Mouse (Mus musculus): ENCODE data around the gene Nfkbie.

GRCm38 (mm10) chr17:45542129-45542528, 13.4 kb upstream of the Nfkbie start:
- no peak for TF ChIP-seq PAX5 (IDR thresholded peaks at IDR 0.05; ENCODE audit: low read length)
- no peak for TF ChIP-seq JUN (IDR thresholded peaks at IDR 0.05; ENCODE audit: insufficient read depth, low read depth, low read length)
- no peak for TF ChIP-seq CTCF (conservative IDR thresholded peaks at IDR 0.05 in 1 of 2, IDR thresholded peaks at IDR 0.05 in 1 of 2; ENCODE audit: low read depth in 2 of 2, low read length in 2 of 2)
- no peak for TF ChIP-seq ZMIZ1 (IDR thresholded peaks at IDR 0.05; ENCODE audit: low read depth, low read length)
- no peak for TF ChIP-seq HCFC1 (IDR thresholded peaks at IDR 0.05; ENCODE audit: low read depth, low read length)
- no peak for TF ChIP-seq MEF2A (IDR thresholded peaks at IDR 0.05; ENCODE audit: borderline replicate concordance, low read depth, low read length)
- TF ChIP-seq POLR2A (IDR thresholded peaks at IDR 0.05; ENCODE audit: low read depth, low read length), result no peak
- no peak for TF ChIP-seq RCOR1 (conservative IDR thresholded peaks at IDR 0.05; ENCODE audit: low read depth, low read length)
- no peak for TF ChIP-seq EP300 (IDR thresholded peaks at IDR 0.05; ENCODE audit: low read length)
- no peak for TF ChIP-seq E2F4 (IDR thresholded peaks at IDR 0.05; ENCODE audit: insufficient replicate concordance, low read depth, low read length)
- TF ChIP-seq TBP (conservative IDR thresholded peaks at IDR 0.05; ENCODE audit: low read depth, low read length), result no peak
- TF ChIP-seq IRF4 (IDR thresholded peaks at IDR 0.05; ENCODE audit: low read depth, low read length), result no peak
- no peak for TF ChIP-seq MAZ (IDR thresholded peaks at IDR 0.05; ENCODE audit: low read depth, low read length)
- TF ChIP-seq MAFK (IDR thresholded peaks at IDR 0.05; ENCODE audit: insufficient replicate concordance, low read length), result no peak

Measured in CH12.LX (cell line).